Mouse (Mus musculus): Measurements from ENCODE around the gene 7530416G11Rik.

Gene 7530416G11Rik

GRCm38 (mm10) chr15:85479919-85480318, 23.1 kb downstream of the 7530416G11Rik start:
- no peak for DNase-seq (ENCODE audit: low spot score in 2 of 2)

- no peak for DNase-seq (ENCODE audit: low spot score in 2 of 2)
These were observed 23.7 kb downstream of the 7530416G11Rik start for GRCm38 (mm10) chr15:85479365-85479764.

GRCm38 (mm10) chr15:85477584-85477983, 25.4 kb downstream of the 7530416G11Rik start:
- no peak for DNase-seq (ENCODE audit: low spot score in 2 of 2)

GRCm38 (mm10) chr15:85474697-85475096, 28.3 kb downstream of the 7530416G11Rik start:
- DNase-seq (ENCODE audit: low spot score in 2 of 2): no peak

- no peak for DNase-seq (ENCODE audit: low spot score in 2 of 2)
These were observed 33.6 kb downstream of the 7530416G11Rik start for GRCm38 (mm10) chr15:85469401-85469800.

GRCm38 (mm10) chr15:85466456-85467067, 36.5 kb downstream of the 7530416G11Rik start:
- no peak for DNase-seq (ENCODE audit: low spot score in 2 of 2)

GRCm38 (mm10) chr15:85464823-85465565, 38.0 kb downstream of the 7530416G11Rik start:
- no peak for DNase-seq (ENCODE audit: low spot score in 2 of 2)

GRCm38 (mm10) chr15:85464190-85464589, 38.8 kb downstream of the 7530416G11Rik start:
- DNase-seq (ENCODE audit: low spot score in 2 of 2): no peak

GRCm38 (mm10) chr15:85463027-85463790, 39.8 kb downstream of the 7530416G11Rik start:
- no peak for DNase-seq (ENCODE audit: low spot score in 2 of 2)

GRCm38 (mm10) chr15:85462138-85462537, 40.9 kb downstream of the 7530416G11Rik start:
- DNase-seq (ENCODE audit: low spot score in 2 of 2): peak; percentile 51 to 70

GRCm38 (mm10) chr15:85461541-85461940, 41.5 kb downstream of the 7530416G11Rik start:
- no peak for DNase-seq (ENCODE audit: low spot score in 2 of 2)

- no peak for DNase-seq (ENCODE audit: low spot score in 2 of 2)
These were observed 44.4 kb downstream of the 7530416G11Rik start for GRCm38 (mm10) chr15:85458631-85459082.

- no peak for DNase-seq (ENCODE audit: low spot score in 2 of 2)
These were observed 45.2 kb downstream of the 7530416G11Rik start for GRCm38 (mm10) chr15:85457838-85458237.

- no peak for DNase-seq (ENCODE audit: low spot score in 2 of 2)
These were observed 46.1 kb downstream of the 7530416G11Rik start for GRCm38 (mm10) chr15:85456891-85457290.

- no peak for DNase-seq (ENCODE audit: low spot score in 2 of 2)
These were observed 56.4 kb downstream of the 7530416G11Rik start for GRCm38 (mm10) chr15:85446652-85447051.

Measured in frontal cortex, postnatal 36 days (tissue).